Mouse (Mus musculus): Measurements from ENCODE around the gene Add3.

Add3 gene

GRCm38 (mm10) chr19:53276902-53277707 lies 136.9 kb downstream of the Add3 start:
- DNase-seq, result no peak

GRCm38 (mm10) chr19:53278491-53279415 lies 138.5 kb downstream of the Add3 start:
- no peak for DNase-seq

DNA sequence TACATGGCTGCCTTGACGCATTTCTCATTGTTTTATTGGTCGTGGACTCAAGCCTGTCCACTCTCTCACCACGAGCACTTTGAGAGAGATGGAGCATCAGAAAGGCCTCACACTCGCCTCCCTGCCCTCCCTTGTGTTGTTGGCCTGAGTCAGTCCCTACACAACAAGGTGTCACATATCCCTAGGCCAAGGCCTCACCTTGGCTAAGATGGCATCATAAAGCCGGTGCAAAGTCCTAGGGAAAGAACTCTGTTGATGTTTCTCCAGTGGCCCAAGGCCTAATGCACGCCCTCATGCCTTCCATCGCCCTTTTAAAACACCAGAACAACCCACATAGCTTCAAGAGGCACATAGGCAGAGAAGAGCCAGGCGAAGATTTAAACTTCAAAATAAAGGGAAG lies 140.0 kb downstream of the Add3 start:
- no peak for DNase-seq

DNA sequence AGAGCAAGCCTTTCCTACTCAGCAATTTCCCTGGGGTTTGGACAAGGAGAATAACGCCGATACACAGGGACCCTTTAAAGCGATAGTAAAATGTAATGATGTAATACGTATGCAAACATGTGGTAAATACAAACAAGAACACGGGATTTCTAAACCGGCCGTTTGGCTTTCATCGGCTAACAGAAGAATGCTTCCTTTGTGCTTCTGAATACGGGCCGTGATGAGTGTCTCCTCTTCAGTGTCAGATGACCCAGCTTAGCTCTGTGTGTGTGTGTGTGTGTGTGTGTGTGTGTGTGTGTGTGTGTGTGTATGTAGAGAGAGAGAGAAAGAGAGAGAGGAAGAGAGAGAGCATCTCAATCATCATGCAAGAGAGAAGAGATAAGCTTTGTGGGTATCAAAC lies 142.3 kb downstream of the Add3 start:
- DNase-seq, result no peak

- no peak for DNase-seq
Observed at GRCm38 (mm10) chr19:53283742-53284141, 143.5 kb downstream of the Add3 start.

- DNase-seq, result no peak
Observed at GRCm38 (mm10) chr19:53284268-53285208, 144.3 kb downstream of the Add3 start.

GRCm38 (mm10) chr19:53296331-53297254 lies 156.3 kb downstream of the Add3 start:
- no peak for DNase-seq

Measured in right cerebral cortex, adult 18-20 months (tissue).